Mouse (Mus musculus) liver, embryonic 11.5 days (tissue): ENCODE measurements at regions not wholly inside any gene's neighbourhood (a gene's known extent, or its start where the extent isn't known, plus 50 kb on each side); places are given as distances from the start of the nearest gene placed in this dataset.

Source experiments
- ATAC-seq: fragments of 200-750 bp; cut with Nextera tagmentation; replicated peaks from 2 replicates; pipeline ENCODE4 v1.8.0; 2017; ENCODE audit warnings: moderate number of reproducible peaks, mild to moderate bottlenecking, moderate TSS enrichment, moderate library complexity; ENCODE audit not compliant: low FRiP score
- DNase-seq: peaks from one replicate; pipeline ENCODE4 v3.0.0-alpha.2; 2017; ENCODE audit warnings: low spot score
- H3K27ac ChIP-seq: fragments of 300-500 bp; sonication (generic); 2 replicates; pipeline ENCODE4 v1.5.1; 2014; ENCODE audit warnings: mild to moderate bottlenecking, low read depth, low read length, control low read depth
- H3K27me3 ChIP-seq: fragments of 300-500 bp; sonication (generic); replicated peaks from 2 replicates; pipeline ENCODE4 v1.6.1; 2014; ENCODE audit warnings: low read length, mixed read lengths; ENCODE audit not compliant: control insufficient read depth, insufficient read depth
- H3K36me3 ChIP-seq: fragments of 300-500 bp; sonication (generic); 2 replicates; pipeline ENCODE4 v1.6.1; 2014; ENCODE audit warnings: mild to moderate bottlenecking, low read length, moderate library complexity, mixed read lengths; ENCODE audit not compliant: control insufficient read depth, insufficient read depth
- H3K4me1 ChIP-seq: fragments of 300-500 bp; sonication (generic); replicated peaks from 2 replicates; pipeline ENCODE4 v1.6.1; 2014; ENCODE audit warnings: low read length, mixed read lengths; ENCODE audit not compliant: control insufficient read depth, insufficient read depth
- H3K4me2 ChIP-seq: fragments of 300-500 bp; sonication (generic); 2 replicates; pipeline ENCODE4 v1.6.1; 2014; ENCODE audit warnings: mild to moderate bottlenecking, control low read depth, moderate library complexity
- H3K4me3 ChIP-seq: fragments of 300-500 bp; sonication (generic); 2 replicates; pipeline ENCODE4 v1.5.1; 2014; ENCODE audit warnings: low read depth, low read length, control low read depth
- H3K9ac ChIP-seq: fragments of 300-500 bp; sonication (generic); 2 replicates; pipeline ENCODE4 v1.6.1; 2014; ENCODE audit warnings: low read depth, low read length, control low read depth
- H3K9me3 ChIP-seq: fragments of 300-500 bp; sonication (generic); 2 replicates; pipeline ENCODE4 v1.6.1; 2016; ENCODE audit warnings: low read length, inconsistent platforms, mixed read lengths; ENCODE audit not compliant: control insufficient read depth
- WGBS: fragments of 180-500 bp; shearing (Covaris S2); extraction: QIAGEN DNeasy Blood & Tissue Kit; methylation state at CpG from one replicate; pipeline ENCODE4 v1.1.7; 2014; 5-methylcytosine and 5-hydroxymethylcytosine counted together

- WGBS, result 81% methylated on average over 6 of the region's 6 CpGs
- no peak for DNase-seq
- Histone ChIP-seq H3K4me2 (no peak overlapping the region), H3K9me3 (no peaks in the 10 kb centered on the region), H3K9ac (no peak overlapping the region), H3K4me1 (no peaks in the 10 kb centered on the region), H3K27ac (no peak overlapping the region), H3K4me3 (no peak overlapping the region), H3K27me3 (no peaks in the 10 kb centered on the region), H3K36me3 (no peaks in the 10 kb centered on the region)
- ATAC-seq, result no peak
Observed at GRCm38 (mm10) chr13:101849416-101849815, 81.4 kb upstream of the Pik3r1 start.

- no peak for DNase-seq
- H3K9me3 ChIP-seq, result no peaks in the 10 kb centered on the region
- WGBS, result 57% methylated on average over 6 of the region's 6 CpGs
- no peaks in the 10 kb centered on the region for H3K27me3 ChIP-seq
- no peaks in the 10 kb centered on the region for H3K36me3 ChIP-seq
- H3K27ac ChIP-seq, result no peak overlapping the region
- no peak overlapping the region for H3K4me3 ChIP-seq
- ATAC-seq, result no peak
- H3K9ac ChIP-seq, result no peak overlapping the region
- no peaks in the 10 kb centered on the region for H3K4me1 ChIP-seq
- no peak overlapping the region for H3K4me2 ChIP-seq
Observed at GRCm38 (mm10) chr13:101851329-101851728, 83.3 kb upstream of the Pik3r1 start.

GRCm38 (mm10) chr13:101852960-101853359 lies 84.9 kb upstream of the Pik3r1 start:
- Histone ChIP-seq H3K4me3 (no peak overlapping the region), H3K4me1 (no peaks in the 10 kb centered on the region), H3K9ac (no peak overlapping the region), H3K27me3 (no peaks in the 10 kb centered on the region), H3K36me3 (no peaks in the 10 kb centered on the region), H3K27ac (no peak overlapping the region), H3K4me2 (no peak overlapping the region), H3K9me3 (no peaks in the 10 kb centered on the region)
- DNase-seq, result no peak
- ATAC-seq, result no peak
- 86% methylated on average over 5 of the region's 5 CpGs for WGBS

GRCm38 (mm10) chr13:101855141-101855540 lies 87.1 kb upstream of the Pik3r1 start:
- H3K4me3 ChIP-seq, result no peak overlapping the region
- no peak overlapping the region for H3K27ac ChIP-seq
- H3K4me1 ChIP-seq, result no peaks in the 10 kb centered on the region
- no peak overlapping the region for H3K9ac ChIP-seq
- no peaks in the 10 kb centered on the region for H3K27me3 ChIP-seq
- H3K36me3 ChIP-seq, result no peaks in the 10 kb centered on the region
- no peaks in the 10 kb centered on the region for H3K9me3 ChIP-seq
- 87% methylated on average over 9 of the region's 9 CpGs for WGBS
- DNase-seq, result no peak
- no peak for ATAC-seq
- H3K4me2 ChIP-seq, result no peak overlapping the region

GRCm38 (mm10) chr13:101860704-101861103 lies 92.7 kb upstream of the Pik3r1 start:
- H3K27me3 ChIP-seq, result no peaks in the 10 kb centered on the region
- DNase-seq, result no peak
- peaks cover 15% of the 10 kb centered on the region for H3K4me1 ChIP-seq
- H3K36me3 ChIP-seq, result no peaks in the 10 kb centered on the region
- no peak overlapping the region for H3K4me2 ChIP-seq
- ATAC-seq, result no peak
- H3K4me3 ChIP-seq, result no peak overlapping the region
- 81% methylated on average over 4 of the region's 4 CpGs for WGBS
- no peaks in the 10 kb centered on the region for H3K9me3 ChIP-seq
- H3K27ac ChIP-seq, result no peak overlapping the region
- no peak overlapping the region for H3K9ac ChIP-seq

- Histone ChIP-seq H3K27ac (0 out of 2 replicates have a peak overlapping the region, but pooled peaks have one; percentile 49), H3K36me3 (no peaks in the 10 kb centered on the region), H3K9me3 (no peaks in the 10 kb centered on the region), H3K4me1 (peaks cover 15% of the 10 kb centered on the region), H3K4me2 (no peak overlapping the region), H3K27me3 (no peaks in the 10 kb centered on the region), H3K9ac (no peak overlapping the region), H3K4me3 (no peak overlapping the region)
- whole genome bisulfite sequencing, result 82% methylated on average over 13 of the region's 13 CpGs
- peak; percentile 26; the same call in 1 of the 2 replicates for ATAC-seq
- DNase-seq, result no peak
Observed at GRCm38 (mm10) chr13:101862011-101862410, 94.0 kb upstream of the Pik3r1 start.

GRCm38 (mm10) chr13:101863015-101863414 lies 95.0 kb upstream of the Pik3r1 start:
- no peak overlapping the region for H3K4me2 ChIP-seq
- H3K9ac ChIP-seq, result no peak overlapping the region
- H3K4me1 ChIP-seq, result peaks cover 15% of the 10 kb centered on the region
- no peak overlapping the region for H3K27ac ChIP-seq
- H3K36me3 ChIP-seq, result no peaks in the 10 kb centered on the region
- DNase-seq, result no peak
- 76% methylated on average over 7 of the region's 7 CpGs for WGBS
- H3K9me3 ChIP-seq, result no peaks in the 10 kb centered on the region
- peak; percentile 6; the same call in 1 of the 2 replicates for ATAC-seq
- no peaks in the 10 kb centered on the region for H3K27me3 ChIP-seq
- no peak overlapping the region for H3K4me3 ChIP-seq

GRCm38 (mm10) chr13:101863602-101864001 lies 95.6 kb upstream of the Pik3r1 start:
- no peak overlapping the region for H3K27ac ChIP-seq
- no peak overlapping the region for H3K4me2 ChIP-seq
- DNase-seq (no peak), ATAC-seq (peak; percentile 97)
- 49% methylated on average over 2 of the region's 2 CpGs for WGBS
- no peaks in the 10 kb centered on the region for H3K27me3 ChIP-seq
- H3K4me1 ChIP-seq, result peaks cover 15% of the 10 kb centered on the region
- H3K4me3 ChIP-seq, result no peak overlapping the region
- no peaks in the 10 kb centered on the region for H3K9me3 ChIP-seq
- H3K36me3 ChIP-seq, result no peaks in the 10 kb centered on the region
- no peak overlapping the region for H3K9ac ChIP-seq

- Histone ChIP-seq H3K9ac (no peak overlapping the region), H3K4me2 (no peak overlapping the region), H3K9me3 (no peaks in the 10 kb centered on the region), H3K4me1 (peaks cover 15% of the 10 kb centered on the region), H3K36me3 (no peaks in the 10 kb centered on the region), H3K27ac (no peak overlapping the region), H3K4me3 (no peak overlapping the region), H3K27me3 (no peaks in the 10 kb centered on the region)
- DNase-seq (no peak), ATAC-seq (no peak)
- 37% methylated on average over 4 of the region's 4 CpGs for WGBS
Observed at GRCm38 (mm10) chr13:101866843-101867242, 98.8 kb upstream of the Pik3r1 start.
